Mouse (Mus musculus) kidney, embryonic 16.5 days (tissue): ENCODE results near the gene Gm17949. TPM values are rescaled to one million over a fixed set of nuclear protein-coding genes. Genes with fewer than 3 reads are reported as not detected.

Experiments
- polyA plus RNA-seq: library from polyadenylated mRNA; unstranded; fragments of >200 nt; fragmentation: Nextera tagmentation; extraction: Ambion mirVana; gene quantifications from 2 replicates; pipeline ENCODE4 v1.2.1, GENCODE M21; 2015

Gm17949 gene
- polyA plus RNA-seq, 1 experiment from 2014 or later = 0.80 TPM

Other genes starting within 250 kb of the Gm17949 start
- 55.4 and 59.7 TPM in 2 replicates for gene Dus3l, start 246.7 kb upstream of the Gm17949 start, polyA plus RNA-seq
- gene Prr22, start 241.2 kb upstream of the Gm17949 start, polyA plus RNA-seq = 1.6 and 1.8 TPM in 2 replicates
- gene Rfx2, start 180.5 kb upstream of the Gm17949 start, polyA plus RNA-seq = 3.4 and 4.4 TPM in 2 replicates
- not detected in 2 replicates for gene Acsbg2, start 137.0 kb upstream of the Gm17949 start, polyA plus RNA-seq
- gene 1700061G19Rik, start 136.0 kb upstream of the Gm17949 start, polyA plus RNA-seq = 0.24 and 0.58 TPM in 2 replicates
- 43.9 and 53.1 TPM in 2 replicates for gene Mllt1, start 76.1 kb upstream of the Gm17949 start, polyA plus RNA-seq
- gene Acer1, start 29.3 kb upstream of the Gm17949 start, polyA plus RNA-seq = not detected in 2 replicates
- 175 and 178 TPM in 2 replicates for gene Clpp, start 21.2 kb upstream of the Gm17949 start, polyA plus RNA-seq
- gene Alkbh7, start 14.1 kb upstream of the Gm17949 start, polyA plus RNA-seq = 57.4 and 58.0 TPM in 2 replicates
- 0.64 TPM in 1 of 2 replicates, not detected in the other for gene Pspn, start 11.5 kb upstream of the Gm17949 start, polyA plus RNA-seq
- 71.4 and 74.0 TPM in 2 replicates for gene Gtf2f1, start 181 bp upstream of the Gm17949 start, polyA plus RNA-seq
- gene Khsrp, start 20.1 kb downstream of the Gm17949 start, polyA plus RNA-seq = 25.6 and 27.9 TPM in 2 replicates
- not detected in 2 replicates for gene Slc25a41, start 30.2 kb downstream of the Gm17949 start, polyA plus RNA-seq
- gene Crb3, start 47.6 kb downstream of the Gm17949 start, polyA plus RNA-seq = 61.8 and 69.1 TPM in 2 replicates
- gene Slc25a23, start 48.4 kb downstream of the Gm17949 start, polyA plus RNA-seq = 11.2 and 14.0 TPM in 2 replicates
- gene Dennd1c, start 67.0 kb downstream of the Gm17949 start, polyA plus RNA-seq = 5.6 and 6.8 TPM in 2 replicates
- 25.2 and 31.8 TPM in 2 replicates for gene Tubb4a, start 76.3 kb downstream of the Gm17949 start, polyA plus RNA-seq
- 9.9 and 11.7 TPM in 2 replicates for gene Tnfsf9, start 93.9 kb downstream of the Gm17949 start, polyA plus RNA-seq
- not detected in 2 replicates for gene Cd70, start 138.3 kb downstream of the Gm17949 start, polyA plus RNA-seq
- gene Tnfsf14, start 182.7 kb downstream of the Gm17949 start, polyA plus RNA-seq = 0.09 and 0.19 TPM in 2 replicates
- gene C3, start 216.7 kb downstream of the Gm17949 start, polyA plus RNA-seq = 1.1 and 2.4 TPM in 2 replicates
- 39.0 and 42.8 TPM in 2 replicates for gene Gpr108, start 237.0 kb downstream of the Gm17949 start, polyA plus RNA-seq
- 52.6 and 55.0 TPM in 2 replicates for gene Trip10, start 238.0 kb downstream of the Gm17949 start, polyA plus RNA-seq